Mouse (Mus musculus) limb, embryonic 15.5 days (tissue): ENCODE results near the gene Trim71. TPM values are rescaled to one million over a fixed set of nuclear protein-coding genes. Genes with fewer than 3 reads are reported as not detected.

Experiments
- ATAC-seq: fragments of 200-750 bp; cut with Nextera tagmentation; 2 replicates; pipeline ENCODE4 v1.8.0; 2017; ENCODE audit warnings: low read depth, moderate TSS enrichment; ENCODE audit not compliant: insufficient number of reproducible peaks, low FRiP score, low TSS enrichment
- H3K27ac ChIP-seq: fragments of 300-500 bp; sonication (generic); 2 replicates; pipeline ENCODE4 v1.5.1; 2015; ENCODE audit warnings: moderate library complexity, mild to moderate bottlenecking, inconsistent platforms
- H3K27me3 ChIP-seq: fragments of 300-500 bp; sonication (generic); 2 replicates; pipeline ENCODE4 v1.6.1; 2015; ENCODE audit warnings: inconsistent platforms
- H3K36me3 ChIP-seq: fragments of 300-500 bp; sonication (generic); 2 replicates; pipeline ENCODE4 v1.6.1; 2015; ENCODE audit warnings: inconsistent platforms
- H3K4me1 ChIP-seq: fragments of 300-500 bp; sonication (generic); 2 replicates; pipeline ENCODE4 v1.6.1; 2015; ENCODE audit warnings: inconsistent platforms
- H3K4me2 ChIP-seq: fragments of 300-500 bp; sonication (generic); 2 replicates; pipeline ENCODE4 v1.6.1; 2015; ENCODE audit warnings: mild to moderate bottlenecking, inconsistent platforms
- H3K4me3 ChIP-seq: fragments of 300-500 bp; sonication (generic); 2 replicates; pipeline ENCODE4 v1.5.1; 2015; ENCODE audit warnings: mild to moderate bottlenecking, inconsistent platforms
- H3K9ac ChIP-seq: fragments of 300-500 bp; sonication (generic); 2 replicates; pipeline ENCODE4 v1.6.1; 2015; ENCODE audit warnings: inconsistent platforms
- H3K9me3 ChIP-seq: fragments of 300-500 bp; sonication (generic); 2 replicates; pipeline ENCODE4 v1.6.1; 2016; ENCODE audit warnings: inconsistent platforms
- WGBS: fragments of 180-500 bp; shearing (Covaris S2); methylation state at CpG from one replicate; pipeline ENCODE4 v1.1.7; 2015; 5-methylcytosine and 5-hydroxymethylcytosine counted together
- polyA plus RNA-seq: library from polyadenylated mRNA; unstranded; fragments of >200 nt; fragmentation: Nextera tagmentation; extraction: Ambion mirVana; gene quantifications from 2 replicates; pipeline ENCODE4 v1.2.1, GENCODE M21; 2015

Gene Trim71
- 0.24 and 0.27 TPM in 2 replicates for polyA plus RNA-seq

DNA sequence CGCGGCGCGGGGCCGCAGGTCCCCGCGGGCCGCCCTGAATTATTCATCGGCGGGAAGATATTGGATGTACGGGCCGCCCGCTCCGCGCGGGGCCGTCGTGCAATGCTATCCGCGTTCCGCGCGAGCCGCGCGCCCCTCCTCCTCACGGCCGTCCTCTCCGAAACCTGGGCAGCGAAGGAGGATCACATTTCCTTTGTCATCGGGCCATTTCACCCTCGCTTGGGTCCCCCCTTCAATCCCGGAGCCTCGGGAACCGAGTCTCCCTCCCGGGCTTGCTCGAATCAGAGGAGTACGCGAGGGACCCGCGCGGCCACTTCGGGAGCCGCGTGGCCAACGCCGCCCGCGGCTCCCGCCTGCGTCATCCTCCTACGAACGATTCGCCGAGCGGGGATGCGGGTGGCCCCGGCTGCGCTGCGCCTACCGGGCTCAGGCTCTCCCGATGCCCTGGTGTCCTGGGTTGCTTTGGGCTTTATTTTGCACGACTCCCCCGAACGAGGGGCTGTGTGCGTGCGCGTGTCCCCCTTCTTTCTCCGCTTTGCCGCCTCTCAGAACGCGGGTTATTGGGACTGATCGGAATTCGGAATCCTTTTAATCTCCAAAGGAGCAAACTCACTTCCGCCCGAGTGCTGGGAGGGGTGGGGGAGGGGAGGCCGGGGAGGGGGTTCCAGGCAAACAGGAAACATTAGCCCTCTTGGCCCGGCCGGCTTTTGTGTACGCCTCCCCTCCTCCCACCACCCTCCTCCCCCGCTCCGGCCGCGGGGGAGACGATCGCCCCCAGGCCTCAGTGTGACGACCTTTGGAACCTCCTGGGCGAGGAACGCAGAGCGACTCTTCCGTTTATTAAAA is at the start of gene Trim71:
TSS of gene Trim71 (minus strand) at position 609 of the 846 bp plus-strand sequence.
- under 1% methylated on average over 88 of the region's 91 CpGs for WGBS
- Histone ChIP-seq H3K9ac (peak within 1 kb of the TSS; percentile 37), H3K9me3 (no peaks in the 10 kb centered on the region), H3K27me3 (peaks cover 53% of the 10 kb centered on the region), H3K4me3 (peak within 1 kb of the TSS; percentile 58), H3K27ac (no peak within 1 kb of the TSS), H3K4me1 (peaks cover 44% of the 10 kb centered on the region), H3K4me2 (peak within 1 kb of the TSS; percentile 97), H3K36me3 (no peaks in the 10 kb centered on the region)
- peak; percentile 30; the same call in 1 of the 2 replicates for ATAC-seq

DNA sequence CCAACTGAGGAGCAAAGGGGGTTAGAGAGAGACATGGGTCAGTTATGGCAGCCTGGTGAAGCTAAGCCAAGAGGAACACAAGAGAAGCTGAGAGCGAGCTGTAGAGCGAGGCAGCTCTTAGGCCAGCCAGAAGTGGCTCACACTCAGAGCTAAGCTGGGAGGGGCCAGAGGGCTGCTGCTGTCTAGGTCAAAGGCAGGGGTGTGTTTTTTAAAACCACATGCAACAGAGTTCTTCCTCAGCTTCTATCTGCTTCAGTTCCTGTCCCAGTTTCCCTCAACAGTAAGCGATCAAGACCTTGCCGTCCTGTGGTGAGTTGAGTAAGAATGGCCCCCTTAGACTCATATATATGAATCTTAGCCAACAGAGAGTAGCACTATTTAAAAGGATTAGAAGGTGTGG is 48.9 kb upstream of the Trim71 start:
- H3K27me3 ChIP-seq = no peaks in the 10 kb centered on the region
- ATAC-seq = no peak
- 91% methylated on average over 4 of the region's 4 CpGs for WGBS

DNA sequence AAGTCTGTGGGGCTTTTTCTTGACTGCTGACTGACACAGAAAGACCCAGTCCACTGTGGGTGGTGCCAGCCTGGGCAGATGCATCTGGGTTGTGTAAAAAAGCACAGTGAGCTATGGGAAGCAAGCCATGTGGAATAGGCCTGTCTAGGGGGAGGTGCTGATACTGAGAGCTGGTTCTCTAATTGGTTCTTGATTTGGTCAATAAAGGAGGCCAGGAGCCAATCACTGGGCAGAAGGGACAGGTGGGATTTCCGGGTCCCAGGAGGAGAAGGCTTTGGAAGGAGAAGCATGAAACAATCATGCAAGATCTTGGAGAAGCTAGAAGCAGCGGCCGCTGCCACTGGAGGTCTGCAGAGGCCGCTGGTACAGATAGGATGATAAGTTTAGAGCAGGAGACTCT is 48.4 kb upstream of the Trim71 start:
- Histone ChIP-seq H3K4me2 (no peak overlapping the region), H3K36me3 (peaks cover 75% of the 10 kb centered on the region), H3K27me3 (no peaks in the 10 kb centered on the region), H3K27ac (no peak overlapping the region), H3K4me3 (no peak overlapping the region), H3K9me3 (no peaks in the 10 kb centered on the region), H3K4me1 (no peaks in the 10 kb centered on the region), H3K9ac (no peak overlapping the region)
- 86% methylated on average over 4 of the region's 4 CpGs for WGBS
- ATAC-seq = no peak

More for the DNA sequence above, 48.9 kb upstream of the Trim71 start:
- Histone ChIP-seq H3K4me3 (no peak overlapping the region), H3K9ac (no peak overlapping the region), H3K4me1 (no peaks in the 10 kb centered on the region), H3K27ac (no peak overlapping the region), H3K9me3 (no peaks in the 10 kb centered on the region), H3K4me2 (no peak overlapping the region), H3K36me3 (peaks cover 75% of the 10 kb centered on the region)

DNA sequence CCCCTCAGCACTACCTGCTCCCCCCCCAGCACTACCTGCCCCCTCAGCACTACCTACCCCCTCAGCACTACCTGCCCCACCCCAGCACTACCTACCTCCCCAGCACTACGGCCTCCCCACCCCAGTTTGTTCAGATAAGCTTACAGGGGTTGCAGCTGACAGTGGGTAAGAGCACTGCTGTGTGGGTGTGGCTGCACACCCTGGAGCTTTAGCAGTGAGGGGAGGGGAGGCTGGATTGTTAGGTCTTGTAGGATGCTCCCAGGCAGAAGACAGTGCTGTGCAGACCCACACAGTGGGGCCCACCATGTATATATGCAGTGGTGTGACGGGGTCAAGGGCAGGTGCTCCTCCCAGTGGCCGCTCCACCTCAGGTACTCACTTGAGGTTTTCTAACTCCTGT is 46.1 kb upstream of the Trim71 start:
- no peak overlapping the region for H3K9ac ChIP-seq
- no peak overlapping the region for H3K27ac ChIP-seq
- no peaks in the 10 kb centered on the region for H3K4me1 ChIP-seq
- ATAC-seq = no peak
- WGBS = 92% methylated on average over 3 of the region's 3 CpGs
- H3K9me3 ChIP-seq = no peaks in the 10 kb centered on the region
- H3K36me3 ChIP-seq = peaks cover 79% of the 10 kb centered on the region
- H3K4me3 ChIP-seq = no peak overlapping the region
- no peaks in the 10 kb centered on the region for H3K27me3 ChIP-seq
- no peak overlapping the region for H3K4me2 ChIP-seq

DNA sequence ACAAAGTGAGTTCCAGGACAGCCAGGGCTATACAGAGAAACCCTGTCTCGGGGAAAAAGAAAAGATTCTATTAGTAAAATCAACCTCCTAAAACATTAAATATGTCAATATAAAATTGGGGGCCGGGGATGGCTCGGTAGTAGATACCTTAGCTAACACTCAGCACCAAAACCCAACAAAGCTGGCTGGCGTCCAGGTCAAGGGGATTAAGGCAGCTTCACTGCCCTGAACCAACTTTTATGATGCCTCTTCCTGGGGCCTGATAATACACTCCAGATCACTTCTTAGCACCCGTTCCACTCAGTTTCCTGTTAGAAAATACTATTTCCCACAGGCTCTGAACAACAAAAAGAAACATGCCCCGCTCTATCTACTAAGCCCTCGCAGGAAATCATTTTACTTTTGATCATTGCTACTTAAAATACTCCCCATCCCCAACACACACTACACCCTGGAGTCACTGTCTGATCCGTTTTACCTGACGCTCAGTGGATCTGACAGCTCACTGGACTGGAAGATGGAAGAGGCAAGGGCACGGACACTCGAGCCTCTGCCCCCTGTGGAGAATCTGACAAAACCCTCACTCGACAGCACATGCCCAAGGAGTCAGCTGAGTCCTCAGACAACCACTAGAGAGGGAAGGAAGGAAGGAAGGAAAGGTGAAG is 39.8 kb upstream of the Trim71 start:
- no peaks in the 10 kb centered on the region for H3K27me3 ChIP-seq
- peaks cover 76% of the 10 kb centered on the region for H3K36me3 ChIP-seq
- H3K4me3 ChIP-seq = no peak overlapping the region
- WGBS = 60% methylated on average over 12 of the region's 12 CpGs
- no peaks in the 10 kb centered on the region for H3K9me3 ChIP-seq
- H3K27ac ChIP-seq = no peak overlapping the region
- no peak overlapping the region for H3K4me2 ChIP-seq
- no peak for ATAC-seq
- no peak overlapping the region for H3K9ac ChIP-seq
- H3K4me1 ChIP-seq = no peaks in the 10 kb centered on the region

DNA sequence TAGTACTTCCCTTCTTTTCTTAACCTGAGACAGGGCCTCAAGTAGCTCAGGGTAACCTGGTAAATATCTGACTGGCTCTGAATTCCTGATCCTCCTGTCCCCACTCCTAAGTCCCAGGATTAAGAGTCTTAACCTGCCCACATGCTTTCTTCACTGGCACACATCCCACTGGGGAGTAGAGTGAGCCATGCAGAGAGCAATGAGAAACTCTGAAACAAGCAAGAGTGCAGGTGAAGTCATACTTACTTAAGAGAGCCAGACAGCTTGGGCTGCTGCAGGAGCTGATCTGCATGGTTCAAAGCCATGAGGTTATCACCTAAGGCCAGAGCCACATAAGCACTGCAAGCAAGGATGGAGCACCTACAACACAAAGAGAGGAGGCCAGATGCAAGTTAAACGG is 36.9 kb upstream of the Trim71 start:
- Histone ChIP-seq H3K27ac (no peak overlapping the region), H3K9ac (no peak overlapping the region), H3K4me2 (no peak overlapping the region), H3K4me1 (no peaks in the 10 kb centered on the region), H3K36me3 (peaks cover 81% of the 10 kb centered on the region), H3K27me3 (no peaks in the 10 kb centered on the region), H3K4me3 (no peak overlapping the region), H3K9me3 (no peaks in the 10 kb centered on the region)
- 85% methylated on average over 1 of the region's 1 CpGs for WGBS
- no peak for ATAC-seq

DNA sequence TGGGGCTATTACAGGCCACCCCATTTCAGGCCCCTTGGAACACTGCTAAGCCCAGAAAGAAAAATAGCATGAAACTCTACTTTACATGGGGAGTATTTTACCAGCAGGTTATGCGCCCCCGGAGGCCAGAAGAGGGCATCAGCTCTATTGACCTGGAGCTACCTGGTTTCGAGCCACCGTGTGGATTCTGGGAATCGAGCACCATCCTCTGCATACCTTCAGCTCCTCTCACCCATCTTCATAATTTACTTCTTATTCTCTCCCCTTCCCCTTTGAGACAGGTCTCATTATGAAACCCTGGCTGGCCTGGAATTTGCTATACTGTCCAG is 20.8 kb upstream of the Trim71 start:
- 46% methylated on average over 5 of the region's 5 CpGs for WGBS
- peaks cover 12% of the 10 kb centered on the region for H3K4me1 ChIP-seq
- H3K27me3 ChIP-seq = no peaks in the 10 kb centered on the region
- peaks cover 36% of the 10 kb centered on the region for H3K36me3 ChIP-seq
- ATAC-seq = no peak
- H3K4me3 ChIP-seq = no peak overlapping the region
- H3K9me3 ChIP-seq = no peaks in the 10 kb centered on the region
- H3K27ac ChIP-seq = no peak overlapping the region
- H3K4me2 ChIP-seq = no peak overlapping the region
- H3K9ac ChIP-seq = no peak overlapping the region

DNA sequence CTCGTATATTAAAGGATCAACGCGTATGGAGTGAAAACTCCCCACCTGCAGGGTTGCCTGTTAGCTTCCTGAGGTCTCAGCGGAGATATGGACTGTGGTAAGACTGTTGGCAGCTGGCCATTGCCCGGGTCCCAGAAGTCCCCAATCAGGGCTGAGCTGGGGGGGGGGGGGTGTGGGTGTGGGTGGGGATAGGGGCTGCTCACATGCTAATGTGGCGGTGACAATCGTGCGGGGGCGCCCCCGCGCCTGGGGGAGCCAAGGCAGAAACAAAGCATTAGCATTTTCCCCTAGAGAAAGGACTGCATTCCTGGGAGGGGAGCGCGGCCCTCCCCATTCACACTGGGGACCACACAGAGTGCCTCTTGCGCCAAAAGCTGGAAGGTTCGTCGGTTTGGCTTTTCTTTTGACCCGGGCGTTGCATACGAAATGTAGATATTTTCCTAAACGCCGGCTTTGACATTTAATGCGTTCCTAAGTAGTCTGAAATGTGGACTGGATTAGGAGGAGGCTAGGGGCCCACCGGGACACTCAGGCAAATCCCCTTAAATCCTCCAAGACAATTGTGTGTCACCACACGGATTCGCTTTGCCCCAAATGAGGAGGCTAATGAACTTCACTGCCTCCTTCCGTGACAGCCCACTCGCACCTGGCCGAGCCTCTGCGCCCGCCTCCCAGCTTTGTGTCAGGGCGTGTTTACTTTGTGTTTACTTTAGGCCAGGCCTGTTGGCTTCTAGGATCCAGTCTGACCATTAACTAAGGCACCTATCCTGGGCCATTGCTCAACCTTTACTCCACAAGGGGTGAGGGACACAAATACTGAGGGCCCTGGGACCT is 20.2 kb upstream of the Trim71 start:
- WGBS = 6% methylated on average over 31 of the region's 31 CpGs
- peak overlapping the region; percentile 55; the same call in 1 of the 2 replicates for H3K27ac ChIP-seq
- H3K4me1 ChIP-seq = peaks cover 12% of the 10 kb centered on the region

DNA sequence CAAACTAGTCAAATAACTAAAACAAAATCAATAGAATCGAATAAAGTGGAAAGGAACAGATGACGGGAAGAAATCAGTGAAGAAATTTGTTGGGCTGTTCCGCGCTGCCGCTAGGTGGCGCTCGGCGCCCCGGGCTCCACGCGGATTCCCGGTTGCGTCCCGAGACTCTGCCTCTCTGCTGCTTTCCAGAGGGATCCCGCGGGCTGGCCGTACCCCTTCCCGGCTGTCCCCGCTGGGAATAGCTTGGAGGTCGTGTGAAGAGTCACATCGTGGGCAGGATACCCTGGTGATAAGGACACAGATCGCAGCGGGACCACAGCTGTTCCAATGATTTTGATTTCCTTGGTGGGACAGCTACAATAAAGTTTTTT is 19.6 kb upstream of the Trim71 start:
- Histone ChIP-seq H3K27ac (peak overlapping the region; percentile 55; the same call in 1 of the 2 replicates), H3K9me3 (no peaks in the 10 kb centered on the region), H3K27me3 (no peaks in the 10 kb centered on the region), H3K4me3 (peak overlapping the region; percentile 42), H3K9ac (0 out of 2 replicates have a peak overlapping the region, but pooled peaks have one; percentile 21), H3K4me1 (peaks cover 18% of the 10 kb centered on the region), H3K36me3 (peaks cover 30% of the 10 kb centered on the region), H3K4me2 (peak overlapping the region; percentile 77)
- ATAC-seq = no peak
- under 1% methylated on average over 23 of the region's 23 CpGs for WGBS

More for the DNA sequence above, 20.2 kb upstream of the Trim71 start:
- Histone ChIP-seq H3K9ac (0 out of 2 replicates have a peak overlapping the region, but pooled peaks have one; percentile 21), H3K4me2 (peak overlapping the region; percentile 77), H3K9me3 (no peaks in the 10 kb centered on the region), H3K27me3 (no peaks in the 10 kb centered on the region), H3K36me3 (peaks cover 36% of the 10 kb centered on the region), H3K4me3 (peak overlapping the region; percentile 42)
- ATAC-seq = no peak

DNA sequence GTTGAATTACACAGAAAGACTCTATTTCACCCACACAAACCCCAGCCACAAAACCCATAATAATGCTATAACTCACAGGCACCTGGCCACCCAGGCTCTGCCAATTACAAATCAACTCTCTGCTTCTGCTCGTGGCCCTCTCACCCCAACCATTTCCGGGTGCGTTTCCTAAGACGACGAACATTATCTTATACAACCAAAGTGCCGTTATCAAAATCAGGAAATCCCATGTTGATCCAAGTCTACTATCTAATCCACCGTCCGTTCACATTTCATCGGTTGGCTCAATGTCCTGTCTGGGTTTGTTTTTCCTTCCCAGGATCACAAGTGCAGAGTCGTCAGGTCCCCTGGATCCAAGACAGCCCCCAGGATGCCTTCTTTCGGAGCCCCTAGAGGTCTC is 14.5 kb upstream of the Trim71 start:
- Histone ChIP-seq H3K27ac (0 out of 2 replicates have a peak overlapping the region, but pooled peaks have one; percentile 22), H3K27me3 (no peaks in the 10 kb centered on the region), H3K4me2 (0 out of 2 replicates have a peak overlapping the region, but pooled peaks have one; percentile 7), H3K9ac (no peak overlapping the region), H3K36me3 (no peaks in the 10 kb centered on the region), H3K4me3 (no peak overlapping the region), H3K4me1 (peaks cover 10% of the 10 kb centered on the region; the same call in 1 of the 2 replicates), H3K9me3 (no peaks in the 10 kb centered on the region)
- ATAC-seq = no peak
- 27% methylated on average over 11 of the region's 11 CpGs for WGBS

DNA sequence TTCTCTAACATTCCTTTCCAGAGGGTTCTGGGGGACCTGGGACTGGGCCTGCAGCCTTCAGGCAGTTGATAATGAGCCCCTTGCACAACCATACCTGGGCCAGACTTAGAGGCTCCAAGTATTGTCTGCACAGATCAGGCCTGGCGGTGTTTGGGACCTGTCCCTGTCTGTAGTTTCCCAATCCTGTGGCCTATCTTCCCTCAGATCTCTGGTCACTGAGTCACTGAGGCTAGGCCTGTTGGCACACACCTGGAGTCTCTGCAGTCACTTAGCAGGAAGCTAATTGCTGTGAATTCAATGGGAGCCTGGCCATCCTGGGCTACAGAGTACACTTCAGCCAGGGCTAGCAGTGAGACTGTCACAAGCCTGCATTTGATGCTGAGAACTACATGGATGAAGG is 11.8 kb upstream of the Trim71 start:
- Histone ChIP-seq H3K4me3 (no peak overlapping the region), H3K4me1 (peaks cover 10% of the 10 kb centered on the region; the same call in 1 of the 2 replicates), H3K9me3 (no peaks in the 10 kb centered on the region), H3K27me3 (no peaks in the 10 kb centered on the region), H3K4me2 (no peak overlapping the region), H3K9ac (no peak overlapping the region), H3K27ac (no peak overlapping the region), H3K36me3 (no peaks in the 10 kb centered on the region)
- ATAC-seq = no peak
- WGBS = 72% methylated on average over 1 of the region's 1 CpGs
